29 mouse cellular contexts compared by ENCODE assay signal in genomic region chr1:181523831-181524230, GRCm38 (mm10). TPM values are rescaled to one million over a fixed set of nuclear protein-coding genes. Genes with fewer than 3 reads are reported as not detected.
DNase-seq lines count a peak whose midpoint lies in the region; ATAC-seq and TF ChIP-seq lines count a peak whose summit lies in the region.
"Had no signal": no experiment of that assay in that cellular context is flagged by ENCODE, and none has a peak within 500 bp of the region (broad histone marks: within the 10 kb centered on the region; RNA-seq: fewer than 3 reads in every experiment).

No protein-coding gene starts in this region.

- H3K36me3 ChIP-seq in hindbrain, postnatal 0 days (ENCODE audit: insufficient read depth, low read length) = no peaks in the 10 kb centered on the region
- no peaks in the 10 kb centered on the region for H3K36me3 ChIP-seq in hindbrain, embryonic 13.5 days
- H3K36me3 ChIP-seq: embryonic facial prominence, embryonic 12.5 days; hindbrain, embryonic 15.5 days; liver, embryonic 13.5 days had no signal

- no peak overlapping the region for H3K4me3 ChIP-seq in hindbrain, postnatal 0 days (ENCODE audit: low read length)
- H3K4me3 ChIP-seq in hindbrain, embryonic 13.5 days = no peak overlapping the region
- H3K4me3 ChIP-seq: embryonic facial prominence, embryonic 12.5 days; erythroblast, embryonic 14.5 days; forebrain, embryonic 13.5 days; hindbrain, embryonic 15.5 days; layer of hippocampus, adult 2 months; liver, embryonic 13.5 days had no signal

- ATAC-seq in hindbrain, postnatal 0 days = 0 out of 2 replicates have a peak, but pooled peaks have one; percentile 49
- no peak for ATAC-seq in hindbrain, embryonic 13.5 days (ENCODE audit: low FRiP score)
- ATAC-seq: forebrain, embryonic 13.5 days; intestine, embryonic 16.5 days had no signal

- TF ChIP-seq CTCF in hindbrain, postnatal 0 days (IDR thresholded peaks at IDR 0.05; ENCODE audit: low read depth) = no peak
- TF ChIP-seq CTCF in brain, embryonic 14.5 days (IDR thresholded peaks at IDR 0.05; ENCODE audit: borderline replicate concordance, extremely low read depth, insufficient read depth, insufficient read length) = no peak

- no peak overlapping the region for H3K9ac ChIP-seq in hindbrain, postnatal 0 days (replicated peaks; ENCODE audit: low read length)
- no peak overlapping the region for H3K9ac ChIP-seq in hindbrain, embryonic 13.5 days
- H3K9ac ChIP-seq: embryonic facial prominence, embryonic 12.5 days; forebrain, embryonic 13.5 days; hindbrain, embryonic 15.5 days; liver, embryonic 13.5 days had no signal

- TF ChIP-seq POLR2A in brain, embryonic 14.5 days (IDR thresholded peaks at IDR 0.05; ENCODE audit: borderline replicate concordance, extremely low read depth, insufficient read depth, insufficient read length, poor library complexity, severe bottlenecking) = no peak

- WGBS in hindbrain, postnatal 0 days = 40% methylated on average over 5 of the region's 5 CpGs
- 50% methylated on average over 5 of the region's 5 CpGs for WGBS in hindbrain, embryonic 13.5 days

- no peaks in the 10 kb centered on the region for H3K4me1 ChIP-seq in hindbrain, postnatal 0 days (ENCODE audit: insufficient read depth, low read length)
- H3K4me1 ChIP-seq in hindbrain, embryonic 13.5 days (replicated peaks) = no peaks in the 10 kb centered on the region; the same call in 1 of the 2 replicates
- H3K4me1 ChIP-seq: hindbrain, embryonic 15.5 days; liver, embryonic 13.5 days had no signal

- H3K4me2 ChIP-seq in hindbrain, postnatal 0 days (ENCODE audit: low read depth, low read length) = no peak overlapping the region
- H3K4me2 ChIP-seq in hindbrain, embryonic 13.5 days = no peak overlapping the region
- H3K4me2 ChIP-seq: embryonic facial prominence, embryonic 12.5 days; forebrain, embryonic 13.5 days; hindbrain, embryonic 15.5 days; liver, embryonic 13.5 days had no signal

- H3K9me3 ChIP-seq in hindbrain, postnatal 0 days (ENCODE audit: low read length) = no peaks in the 10 kb centered on the region
- H3K9me3 ChIP-seq in hindbrain, embryonic 13.5 days = no peaks in the 10 kb centered on the region
- H3K9me3 ChIP-seq: embryonic facial prominence, embryonic 12.5 days; forebrain, embryonic 13.5 days; hindbrain, embryonic 15.5 days; liver, embryonic 13.5 days had no signal

- H3K27ac ChIP-seq in hindbrain, postnatal 0 days = no peak overlapping the region
- no peak overlapping the region for H3K27ac ChIP-seq in hindbrain, embryonic 13.5 days
- H3K27ac ChIP-seq: embryonic facial prominence, embryonic 12.5 days; forebrain, embryonic 13.5 days; hindbrain, embryonic 15.5 days; layer of hippocampus, adult 2 months; liver, embryonic 13.5 days had no signal

- peak; percentile 38 to 56 for DNase-seq in cerebellum, postnatal 14 days
- DNase-seq in cerebellum, postnatal 36 days = no peak
- peak; percentile 56 for DNase-seq in hindbrain, postnatal 0 days (ENCODE audit: low spot score)
- peak; percentile 54 for DNase-seq in Muller cell, postnatal 12 days (ENCODE audit: inconsistent ontology term)
- peak; percentile 17 for DNase-seq in brain, embryonic 14.5 days (ENCODE audit: low read depth)
- no peak for DNase-seq in MN1 (ENCODE audit: low spot score)
- DNase-seq in B cell, adult 2 months = no peak
- DNase-seq: cerebellum, adult 8-10 months; gastrocnemius, postnatal 10 days; kidney, postnatal 25 days; layer of hippocampus, postnatal 36 days; liver, embryonic 13.5 days; lung, adult 2 months had no signal

- H3K27me3 ChIP-seq in hindbrain, postnatal 0 days (ENCODE audit: insufficient read depth, low read length) = no peaks in the 10 kb centered on the region
- no peaks in the 10 kb centered on the region for H3K27me3 ChIP-seq in hindbrain, embryonic 13.5 days
- H3K27me3 ChIP-seq: embryonic facial prominence, embryonic 12.5 days; forebrain, embryonic 13.5 days; hindbrain, embryonic 15.5 days; liver, embryonic 13.5 days had no signal

RNA-seq across cellular contexts. Expression of gene Ccdc121, which starts 12.6 kb away (rescaled TPM):
- total RNA-seq in hindbrain, postnatal 0 days (2014; rRNA removed) = 0.16 TPM in 1 of 2 replicates, not detected in the other
- 0.25 TPM in 2 replicates for polyA plus RNA-seq in hindbrain, postnatal 0 days (2015; fragmentation: Nextera tagmentation; extraction: Ambion mirVana)
- polyA plus RNA-seq in hindbrain, embryonic 13.5 days (2015; fragmentation: Nextera tagmentation; extraction: Ambion mirVana) = not detected in 2 replicates
- polyA plus RNA-seq in brain, embryonic 14.5 days (2012; rRNA removed) = 0.04 and 0.09 TPM in 2 replicates
- total RNA-seq: gastrocnemius, postnatal 10 days; granulocyte monocyte progenitor cell, adult 5-6 weeks; heart, postnatal 25 days; megakaryocyte, adult 5-6 weeks; MEL had no signal
- polyA plus RNA-seq: C2C12; erythroblast, embryonic 14.5 days; forebrain, embryonic 13.5 days; hindbrain, embryonic 15.5 days; intestine, embryonic 16.5 days; liver, embryonic 13.5 days; neural tube, embryonic 11.5 days; spleen, adult 2 months; testis, adult 2 months; urinary bladder, adult 2 months had no signal

RNA-seq across cellular contexts. Expression of gene Dnah14, which starts 52.5 kb away (rescaled TPM):
- total RNA-seq in hindbrain, postnatal 0 days (2014; rRNA removed) = 0.05 and 0.18 TPM in 2 replicates
- 0.80 and 1.5 TPM in 2 replicates for polyA plus RNA-seq in hindbrain, postnatal 0 days (2015; fragmentation: Nextera tagmentation; extraction: Ambion mirVana)
- 0.65 TPM in 2 replicates for polyA plus RNA-seq in hindbrain, embryonic 13.5 days (2015; fragmentation: Nextera tagmentation; extraction: Ambion mirVana)
- 0.03 and 0.14 TPM in 2 replicates for polyA plus RNA-seq in brain, embryonic 14.5 days (2012; rRNA removed)
- total RNA-seq: heart, postnatal 25 days had no signal
- polyA plus RNA-seq: erythroblast, embryonic 14.5 days; spleen, adult 2 months had no signal

Comparison
In these comparisons a context has a peak if more than half of its experiments do, and no peak if none do; other contexts are left out.
1. DNase-seq: peak in cerebellum, postnatal 14 days (2 of 2), hindbrain, postnatal 0 days (single experiment), Muller cell, postnatal 12 days (single experiment) and brain, embryonic 14.5 days (single experiment); none in cerebellum, postnatal 36 days (0 of 2), MN1 (single experiment) and B cell, adult 2 months (0 of 2).